ENCODE assay signal across 7 mouse cellular contexts in genomic region chr8:61488631-61489030, GRCm38 (mm10). TPM values are rescaled to one million over a fixed set of nuclear protein-coding genes. Genes with fewer than 3 reads are reported as not detected.
A peak's percentile ranks its signal among the peaks of the same experiment; 100 is the strongest.
DNase-seq lines count a peak whose midpoint lies in the region; ATAC-seq lines count a peak whose summit lies in the region.

No protein-coding gene starts in this region.

- no peaks in the 10 kb centered on the region for H3K4me1 ChIP-seq in liver, embryonic 11.5 days (replicated peaks; ENCODE audit: control insufficient read depth, insufficient read depth, low read length)
- peaks cover 12% of the 10 kb centered on the region for H3K4me1 ChIP-seq in forebrain, embryonic 12.5 days
- H3K4me1 ChIP-seq in limb, embryonic 10.5 days, result peaks cover 8% of the 10 kb centered on the region; the same call in 1 of the 2 replicates
- H3K4me1 ChIP-seq in neural tube, embryonic 14.5 days (ENCODE audit: control insufficient read depth, insufficient read depth, low read length), result peaks cover 7% of the 10 kb centered on the region

- H3K4me3 ChIP-seq in liver, embryonic 11.5 days (ENCODE audit: low read depth, low read length), result peak overlapping the region; percentile 76; the same call in 1 of the 2 replicates
- H3K4me3 ChIP-seq in forebrain, embryonic 12.5 days (replicated peaks), result no peak overlapping the region
- H3K4me3 ChIP-seq in limb, embryonic 10.5 days, result peak overlapping the region; percentile 81
- H3K4me3 ChIP-seq in neural tube, embryonic 14.5 days (ENCODE audit: low read depth, low read length), result peak overlapping the region; percentile 69; the same call in 1 of the 2 replicates

- DNase-seq in liver, embryonic 11.5 days (ENCODE audit: low spot score), result no peak
- no peak for DNase-seq in liver
- no peak for DNase-seq in limb, embryonic 10.5 days (ENCODE audit: low spot score)
- no peak for DNase-seq in gastrocnemius, adult 18-20 months (ENCODE audit: low spot score)
- no peak for DNase-seq in right cerebral cortex, postnatal 14 days

- no peak overlapping the region for H3K27ac ChIP-seq in liver, embryonic 11.5 days (ENCODE audit: low read depth, low read length)
- H3K27ac ChIP-seq in forebrain, embryonic 12.5 days, result no peak overlapping the region
- H3K27ac ChIP-seq in limb, embryonic 10.5 days, result no peak overlapping the region
- H3K27ac ChIP-seq in neural tube, embryonic 14.5 days (ENCODE audit: low read depth, low read length), result no peak overlapping the region

- H3K9me3 ChIP-seq in liver, embryonic 11.5 days (ENCODE audit: control insufficient read depth, low read length), result no peaks in the 10 kb centered on the region
- no peaks in the 10 kb centered on the region for H3K9me3 ChIP-seq in forebrain, embryonic 12.5 days
- no peaks in the 10 kb centered on the region for H3K9me3 ChIP-seq in limb, embryonic 10.5 days (replicated peaks)
- no peaks in the 10 kb centered on the region for H3K9me3 ChIP-seq in neural tube, embryonic 14.5 days (ENCODE audit: control insufficient read depth, low read length)

- H3K27me3 ChIP-seq in liver, embryonic 11.5 days (replicated peaks; ENCODE audit: control insufficient read depth, insufficient read depth, low read length), result no peaks in the 10 kb centered on the region
- H3K27me3 ChIP-seq in forebrain, embryonic 12.5 days, result no peaks in the 10 kb centered on the region
- no peaks in the 10 kb centered on the region for H3K27me3 ChIP-seq in limb, embryonic 10.5 days (ENCODE audit: low read depth, poor library complexity, severe bottlenecking)
- H3K27me3 ChIP-seq in neural tube, embryonic 14.5 days (ENCODE audit: control insufficient read depth, insufficient read depth, low read length), result no peaks in the 10 kb centered on the region

- H3K9ac ChIP-seq in liver, embryonic 11.5 days (ENCODE audit: low read depth, low read length), result no peak overlapping the region
- H3K9ac ChIP-seq in forebrain, embryonic 12.5 days, result peak overlapping the region; percentile 82; the same call in 1 of the 2 replicates
- no peak overlapping the region; the same call in 1 of the 2 replicates for H3K9ac ChIP-seq in neural tube, embryonic 14.5 days (replicated peaks; ENCODE audit: low read depth, low read length)

- H3K4me2 ChIP-seq in liver, embryonic 11.5 days, result peak overlapping the region; percentile 76
- peak overlapping the region; percentile 79 for H3K4me2 ChIP-seq in forebrain, embryonic 12.5 days
- H3K4me2 ChIP-seq in neural tube, embryonic 14.5 days (ENCODE audit: low read depth, low read length), result peak overlapping the region; percentile 68

- no peak for ATAC-seq in liver, embryonic 11.5 days (replicated peaks; ENCODE audit: low FRiP score)
- ATAC-seq in forebrain, embryonic 12.5 days (ENCODE audit: low FRiP score), result no peak
- ATAC-seq in neural tube, embryonic 14.5 days (ENCODE audit: low read depth), result no peak

- H3K36me3 ChIP-seq in liver, embryonic 11.5 days (ENCODE audit: control insufficient read depth, insufficient read depth, low read length), result 0 out of 2 replicates have a peak, but pooled peaks cover 3% of the 10 kb centered on the region
- 0 out of 2 replicates have a peak, but pooled peaks cover 1% of the 10 kb centered on the region for H3K36me3 ChIP-seq in forebrain, embryonic 12.5 days (replicated peaks)
- peaks cover 5% of the 10 kb centered on the region; the same call in 1 of the 2 replicates for H3K36me3 ChIP-seq in limb, embryonic 10.5 days
- H3K36me3 ChIP-seq in neural tube, embryonic 14.5 days (ENCODE audit: control insufficient read depth, insufficient read depth, low read length), result no peaks in the 10 kb centered on the region

- 87% methylated on average over 8 of the region's 8 CpGs for whole genome bisulfite sequencing in liver, embryonic 11.5 days
- 94% methylated on average over 8 of the region's 8 CpGs for WGBS in forebrain, embryonic 12.5 days
- WGBS in limb, embryonic 10.5 days, result 91% methylated on average over 8 of the region's 8 CpGs
- 93% methylated on average over 8 of the region's 8 CpGs for WGBS in neural tube, embryonic 14.5 days

RNA-seq across cellular contexts. Expression of gene Cbr4, which starts 1.1 kb away (rescaled TPM):
- polyA plus RNA-seq in liver, embryonic 11.5 days (2014; fragmentation: Nextera tagmentation; extraction: Ambion mirVana), result 33.3 and 37.3 TPM in 2 replicates
- 25.1 and 26.8 TPM in 2 replicates for polyA plus RNA-seq in forebrain, embryonic 12.5 days (2016; fragmentation: Nextera tagmentation; extraction: Ambion mirVana)
- 23.2 and 28.2 TPM in 2 replicates for polyA plus RNA-seq in limb, embryonic 10.5 days (2016; fragmentation: Nextera tagmentation; extraction: Ambion mirVana)
- 19.6 and 20.2 TPM in 2 replicates for polyA plus RNA-seq in neural tube, embryonic 14.5 days (2014; fragmentation: Nextera tagmentation; extraction: Ambion mirVana)
- 10 to 100 TPM; 38.2 to 38.7 TPM for total RNA-seq in gastrocnemius, adult 18-20 months (2021)
